Mouse (Mus musculus): Measurements from ENCODE around the gene Popdc2.

Popdc2 gene

DNA sequence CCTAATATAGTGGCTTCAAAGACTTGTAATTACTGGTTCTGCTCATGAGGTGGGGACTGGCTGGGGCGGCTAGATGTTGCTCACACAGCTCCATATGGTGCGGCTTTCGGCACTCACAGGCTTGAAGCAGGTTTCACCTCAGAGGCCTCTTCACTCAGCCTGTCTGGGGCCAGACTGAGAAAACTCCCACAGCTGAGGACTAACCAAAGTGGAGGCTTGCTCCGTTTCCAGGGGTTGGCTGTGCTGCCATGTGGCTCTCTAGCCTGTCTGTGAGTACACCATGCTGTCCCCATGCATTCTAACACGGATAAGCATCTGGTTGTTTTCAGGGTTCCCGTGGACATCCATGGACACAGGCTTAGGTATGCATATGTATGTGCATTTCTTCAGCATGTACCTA is 16.6 kb downstream of the Popdc2 start:
- DNase-seq: no peak

DNA sequence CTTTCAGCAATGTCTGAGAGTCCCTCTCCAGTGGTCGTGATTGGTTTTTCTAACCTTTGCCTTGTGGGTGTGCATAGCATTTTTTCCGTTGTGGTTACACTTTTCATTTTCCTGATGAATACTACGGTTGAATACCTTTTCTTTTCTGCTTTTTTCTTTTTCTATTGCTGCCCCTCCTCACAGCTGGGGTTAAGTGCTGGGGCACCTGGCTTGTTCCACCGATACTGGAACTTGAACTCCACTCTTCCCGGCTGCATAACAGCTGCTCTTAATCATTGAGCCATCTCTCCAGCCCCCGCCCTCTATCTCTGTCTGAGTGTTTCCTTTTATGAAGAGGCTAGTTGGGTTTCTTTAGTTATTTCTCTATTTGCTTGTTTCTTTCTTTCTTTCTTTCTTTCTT is 17.1 kb downstream of the Popdc2 start:
- no peak for DNase-seq

GRCm38 (mm10) chr16:38379493-38379892 is 17.5 kb downstream of the Popdc2 start:
- no peak for DNase-seq

DNA sequence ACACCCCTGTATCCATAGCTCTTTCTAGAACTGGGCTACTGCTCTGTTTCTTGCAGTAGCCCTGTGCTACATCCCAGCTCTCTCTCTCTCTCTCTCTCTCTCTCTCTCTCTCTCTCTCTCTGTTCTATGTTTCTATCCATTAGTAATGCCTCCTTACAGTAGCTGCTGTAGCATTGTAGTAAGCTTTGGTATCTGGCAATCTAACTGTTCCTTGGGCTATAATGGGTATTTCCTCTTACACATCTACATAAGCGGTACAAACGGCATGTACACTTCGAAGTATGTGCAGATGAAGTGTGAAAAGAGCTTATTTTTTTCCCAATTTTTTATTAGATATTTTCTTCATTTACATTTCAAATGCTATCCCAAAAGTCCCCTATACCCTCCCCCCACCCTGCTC is 17.9 kb downstream of the Popdc2 start:
- DNase-seq: no peak

GRCm38 (mm10) chr16:38383683-38384082 is 21.7 kb downstream of the Popdc2 start:
- no peak for DNase-seq

DNA sequence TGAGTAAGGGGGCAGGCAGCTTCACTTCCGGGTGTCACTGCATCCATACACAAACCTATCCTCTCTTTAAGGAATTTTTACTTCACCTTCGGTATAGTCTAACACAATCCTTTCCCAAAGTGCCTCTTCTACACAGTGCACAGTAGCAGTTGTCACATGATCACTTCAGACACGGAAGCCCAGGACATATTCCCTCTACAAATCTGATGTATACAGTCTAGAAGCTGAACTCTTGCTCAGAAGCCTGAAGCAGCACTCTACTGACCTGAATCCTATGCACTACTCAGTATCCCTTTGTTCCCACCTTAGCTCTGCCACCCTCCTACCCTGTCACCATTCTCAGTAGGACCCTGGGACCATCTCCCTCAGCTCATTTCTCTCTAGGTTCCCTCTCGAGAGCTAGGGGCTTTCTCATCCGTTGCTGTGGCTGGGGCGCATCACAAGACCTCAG is 23.2 kb downstream of the Popdc2 start:
- DNase-seq: no peak

DNA sequence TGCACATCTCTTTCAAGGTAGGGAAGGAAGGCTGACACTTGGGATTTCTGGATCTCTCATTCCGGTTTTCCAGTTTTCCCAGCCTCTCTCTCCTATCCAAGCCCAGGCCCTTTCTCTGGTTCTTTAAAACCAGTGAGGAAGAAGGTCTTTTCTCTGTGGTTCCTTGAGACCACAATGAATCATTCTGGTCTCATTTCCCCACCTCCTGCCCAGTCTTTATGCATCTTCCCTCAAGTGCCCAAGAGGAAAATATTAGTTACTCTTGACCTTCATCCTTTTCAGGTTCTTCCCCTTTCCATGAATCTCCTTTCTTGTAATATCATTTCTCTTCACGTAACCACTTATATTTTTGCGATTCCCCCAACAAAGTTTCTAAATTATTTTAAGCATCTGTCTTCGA is 23.7 kb downstream of the Popdc2 start:
- no peak for DNase-seq

GRCm38 (mm10) chr16:38387389-38387788 is 25.4 kb downstream of the Popdc2 start:
- no peak for DNase-seq

DNA sequence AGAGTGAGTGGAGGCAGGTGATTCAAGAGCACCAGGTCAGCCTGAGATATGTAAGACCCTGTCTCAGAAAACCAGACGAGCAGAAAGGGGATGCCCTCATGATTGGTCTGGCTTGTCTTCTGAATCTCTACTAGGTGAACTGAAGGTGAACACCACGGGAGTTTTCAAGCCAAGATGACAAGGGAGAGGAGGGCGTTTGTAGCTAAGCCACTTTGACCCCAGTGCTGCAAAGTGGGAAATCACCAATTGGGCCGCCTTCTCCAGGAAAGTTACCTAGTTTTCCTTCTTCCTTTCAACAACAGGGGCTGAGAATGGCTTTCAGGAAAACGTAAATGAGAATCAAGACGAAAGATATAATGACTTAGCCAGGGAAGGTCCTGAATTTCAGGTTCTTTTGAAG is 26.7 kb downstream of the Popdc2 start:
- DNase-seq: no peak

GRCm38 (mm10) chr16:38389284-38389893 is 27.4 kb downstream of the Popdc2 start:
- no peak for DNase-seq

GRCm38 (mm10) chr16:38390322-38390721 is 28.3 kb downstream of the Popdc2 start:
- DNase-seq: no peak

DNA sequence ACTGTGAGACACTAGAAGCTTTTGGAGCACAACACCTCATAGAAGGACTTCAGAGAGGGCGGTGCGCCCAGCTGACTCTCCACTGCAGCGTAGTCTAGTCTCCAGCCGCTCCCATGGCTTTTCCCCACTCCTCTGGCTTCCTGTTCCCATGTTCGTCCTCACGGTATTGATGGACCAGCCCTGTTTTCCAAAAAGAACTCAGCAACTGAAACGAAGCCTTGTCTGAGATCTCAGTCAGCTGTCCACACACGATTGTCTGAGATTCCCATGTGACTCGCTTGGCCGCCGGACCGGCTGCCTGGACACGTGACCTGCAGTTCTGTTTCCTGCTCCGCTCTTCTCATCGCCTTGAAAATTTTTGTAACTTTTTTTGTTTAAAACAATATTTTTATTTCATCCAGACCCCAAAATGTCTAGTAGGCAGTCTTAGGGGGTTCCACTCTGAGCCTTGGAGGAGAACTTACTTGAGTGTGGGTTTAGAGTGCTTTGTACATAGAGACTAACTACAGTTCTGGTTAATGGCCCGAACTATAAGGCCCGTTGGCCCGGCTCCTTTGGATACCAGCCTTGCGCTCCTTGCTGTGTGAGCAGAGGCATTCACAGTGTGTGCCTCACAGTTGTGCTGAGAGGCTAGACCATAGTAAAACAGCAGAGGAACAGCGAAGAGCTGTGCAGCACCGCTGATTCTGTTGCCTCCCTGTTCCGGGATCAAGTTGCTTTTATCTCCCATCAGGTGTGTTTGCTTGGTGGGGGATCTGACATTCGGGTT is 30.3 kb downstream of the Popdc2 start:
- no peak for DNase-seq

DNA sequence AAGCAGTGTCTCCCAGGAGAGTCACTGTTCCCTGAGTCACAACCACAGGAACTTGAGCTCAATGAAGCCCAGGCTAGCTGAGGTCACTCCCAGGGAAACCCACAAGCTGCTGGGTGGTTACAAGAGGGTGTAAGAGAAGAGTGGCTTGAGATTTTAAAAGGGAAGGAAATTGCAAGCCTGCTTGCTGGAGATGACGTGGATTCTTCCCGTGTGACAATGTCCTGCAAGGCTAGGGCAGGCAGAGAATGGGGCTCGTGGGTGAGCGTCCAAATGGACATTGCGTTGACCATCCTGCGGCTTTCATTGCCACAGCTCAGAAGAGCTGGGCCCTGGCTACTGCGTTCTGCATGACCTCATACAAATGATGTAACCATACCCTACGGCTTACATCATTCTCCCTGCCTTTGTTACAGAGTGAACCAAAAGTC is 32.2 kb downstream of the Popdc2 start:
- no peak for DNase-seq

GRCm38 (mm10) chr16:38395060-38395730 is 33.2 kb downstream of the Popdc2 start:
- DNase-seq: no peak

GRCm38 (mm10) chr16:38396155-38396554 is 34.1 kb downstream of the Popdc2 start:
- no peak for DNase-seq

GRCm38 (mm10) chr16:38398266-38398665 is 36.3 kb downstream of the Popdc2 start:
- DNase-seq: no peak

DNA sequence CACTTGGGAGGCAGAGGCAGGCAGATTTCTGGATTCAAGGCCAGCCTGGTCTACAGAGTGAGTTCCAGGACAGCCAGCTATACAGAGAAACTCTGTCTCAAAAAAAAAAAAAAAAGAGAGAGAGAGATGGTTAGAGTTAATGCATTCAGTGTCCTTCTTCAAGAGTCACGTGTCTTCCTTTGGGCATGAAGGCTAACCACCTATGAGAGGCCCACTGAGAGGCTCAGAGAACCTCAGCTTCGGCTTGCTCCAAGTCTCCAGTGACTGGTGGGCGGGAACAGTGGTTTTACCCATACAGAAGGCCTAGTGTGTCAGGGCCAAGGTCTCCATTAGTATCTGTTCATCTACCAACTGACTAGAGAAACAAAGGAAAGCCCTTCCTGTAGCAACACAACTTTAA is 37.1 kb downstream of the Popdc2 start:
- no peak for DNase-seq

DNA sequence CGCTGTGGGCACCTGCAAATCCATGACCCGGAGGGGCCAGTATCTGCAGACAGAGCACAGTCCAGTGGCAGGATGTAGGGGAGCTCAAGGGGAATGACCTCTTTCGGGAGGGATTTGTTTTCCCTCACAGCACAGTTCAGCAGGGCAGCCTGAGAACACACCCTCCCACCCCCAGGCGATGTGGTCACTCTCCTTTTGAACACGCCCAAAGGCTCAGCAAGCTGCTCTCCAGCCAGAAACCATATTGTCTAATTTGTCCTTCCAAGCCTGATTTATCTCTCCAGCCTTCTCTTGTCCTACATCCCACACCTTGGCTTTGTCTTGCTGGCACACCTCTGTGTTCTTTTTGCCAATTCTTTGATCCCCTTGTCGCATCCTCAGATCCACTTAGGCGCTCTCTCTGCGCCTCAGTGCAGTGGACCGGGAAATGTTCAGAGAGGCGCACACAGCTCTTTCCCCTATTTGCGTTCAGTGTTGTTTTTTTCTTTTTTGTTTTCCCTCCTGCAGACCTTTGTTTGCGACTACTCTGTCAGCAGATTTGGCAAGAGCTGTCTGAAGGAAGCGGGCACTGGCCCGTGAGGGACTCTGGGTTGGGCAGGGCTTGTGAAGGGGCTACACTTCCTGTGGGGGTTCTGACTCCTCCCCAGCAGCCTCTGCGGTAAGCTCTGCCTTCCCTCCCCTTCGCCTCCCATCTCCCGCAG is 37.7 kb downstream of the Popdc2 start:
- DNase-seq: no peak

- DNase-seq: no peak
Observed at GRCm38 (mm10) chr16:38400311-38400960, 38.4 kb downstream of the Popdc2 start.

GRCm38 (mm10) chr16:38401468-38401867 is 39.5 kb downstream of the Popdc2 start:
- DNase-seq: no peak

GRCm38 (mm10) chr16:38403639-38404038 is 41.6 kb downstream of the Popdc2 start:
- no peak for DNase-seq

DNA sequence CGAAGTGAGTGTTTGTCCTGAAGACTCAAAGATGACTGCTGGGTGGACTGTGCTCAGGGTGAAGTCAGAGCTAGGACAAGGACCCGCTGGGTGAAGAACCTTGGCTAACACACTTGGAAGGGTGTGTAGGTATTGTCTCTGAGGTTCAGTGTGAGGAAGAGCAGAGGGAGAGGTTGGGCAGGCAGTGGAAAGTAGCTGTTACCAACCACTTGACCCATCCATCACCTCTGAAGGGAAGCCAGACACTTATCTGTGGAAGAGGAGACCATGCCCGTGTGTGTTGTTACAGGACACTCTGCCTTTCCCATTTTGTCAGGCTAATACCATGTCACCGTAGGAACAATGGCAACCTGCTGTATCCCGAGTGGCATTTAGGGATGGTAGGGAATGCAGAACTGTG is 44.3 kb downstream of the Popdc2 start:
- no peak for DNase-seq

GRCm38 (mm10) chr16:38406708-38407107 is 44.7 kb downstream of the Popdc2 start:
- no peak for DNase-seq
